Mouse (Mus musculus) embryonic fibroblast, embryonic 13.5 days (primary cell): ENCODE measurements around the gene Dhx33.

Source experiments
- CTCF ChIP-seq: IDR thresholded peaks from 2 replicates; pipeline ENCODE4 v1.5.1; 2011; ENCODE audit warnings: mild to moderate bottlenecking, control low read depth, low read length, moderate library complexity, borderline replicate concordance; ENCODE audit not compliant: insufficient read depth
- POLR2A ChIP-seq: IDR thresholded peaks from 2 replicates; pipeline ENCODE4 v1.6.1; 2011; ENCODE audit warnings: low read depth, mild to moderate bottlenecking, control low read depth, low read length, moderate library complexity

DNA sequence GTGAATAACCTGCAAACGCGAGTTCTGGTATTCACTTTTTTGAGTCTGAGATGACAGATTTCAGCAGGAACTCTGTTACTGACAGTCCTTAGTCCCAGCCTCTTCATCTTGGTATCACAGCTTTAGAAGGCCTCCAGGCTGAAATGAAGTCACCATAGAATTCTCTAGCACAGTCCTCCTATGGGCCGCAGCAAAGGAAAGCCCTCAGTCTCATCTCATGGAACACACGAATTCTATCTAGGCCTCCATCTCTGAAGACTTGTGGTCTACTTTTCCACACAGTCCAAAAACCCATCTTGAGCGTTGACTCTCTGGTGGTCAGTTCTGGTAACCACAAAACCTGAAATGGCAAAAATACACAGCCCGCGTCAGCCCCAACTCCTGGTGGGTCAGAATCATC is 27.8 kb upstream of the Dhx33 start:
- TF ChIP-seq CTCF: no peak
- no peak for TF ChIP-seq POLR2A
